Mouse (Mus musculus) kidney, adult 18-20 months (tissue): ENCODE data around the gene Mum1.

ENCODE experiments used
- DNase-seq: peaks from one replicate; pipeline ENCODE4 v3.0.0; 2021

Mum1 gene

GRCm38 (mm10) chr10:80226416-80227165, at the start of gene Mum1:
Mum1 (plus strand) TSS chr10:80226434.
- peak; percentile 99 for DNase-seq

- DNase-seq, result no peak
Observed at GRCm38 (mm10) chr10:80177441-80178279, 48.6 kb upstream of the Mum1 start.

- DNase-seq, result no peak
Observed at GRCm38 (mm10) chr10:80179068-80180051, 46.9 kb upstream of the Mum1 start, which contains the start of gene Efna2. Efna2 (plus strand) TSS chr10:80179482.

- DNase-seq, result no peak
Observed at GRCm38 (mm10) chr10:80180288-80180687, 45.9 kb upstream of the Mum1 start.

GRCm38 (mm10) chr10:80180823-80181222, 45.4 kb upstream of the Mum1 start:
- DNase-seq, result no peak

GRCm38 (mm10) chr10:80182547-80182946, 43.7 kb upstream of the Mum1 start:
- DNase-seq, result no peak

GRCm38 (mm10) chr10:80186649-80187048, 39.6 kb upstream of the Mum1 start:
- DNase-seq, result no peak

GRCm38 (mm10) chr10:80187739-80188138, 38.5 kb upstream of the Mum1 start:
- DNase-seq, result no peak

GRCm38 (mm10) chr10:80188453-80189024, 37.7 kb upstream of the Mum1 start:
- DNase-seq, result no peak

- DNase-seq, result no peak
Observed at GRCm38 (mm10) chr10:80189999-80190398, 36.2 kb upstream of the Mum1 start.

- peak; percentile 55 for DNase-seq
Observed at GRCm38 (mm10) chr10:80190491-80191051, 35.7 kb upstream of the Mum1 start.

- no peak for DNase-seq
Observed at GRCm38 (mm10) chr10:80193976-80194375, 32.3 kb upstream of the Mum1 start.

GRCm38 (mm10) chr10:80194441-80194840, 31.8 kb upstream of the Mum1 start:
- DNase-seq, result no peak

- DNase-seq, result no peak
Observed at GRCm38 (mm10) chr10:80196167-80196566, 30.1 kb upstream of the Mum1 start.

- DNase-seq, result no peak
Observed at GRCm38 (mm10) chr10:80196778-80197581, 29.3 kb upstream of the Mum1 start.

GRCm38 (mm10) chr10:80199440-80200008, 26.7 kb upstream of the Mum1 start:
- DNase-seq, result peak; percentile 82

GRCm38 (mm10) chr10:80200485-80200884, 25.7 kb upstream of the Mum1 start:
- no peak for DNase-seq

- no peak for DNase-seq
Observed at GRCm38 (mm10) chr10:80204055-80204454, 22.2 kb upstream of the Mum1 start.

- no peak for DNase-seq
Observed at GRCm38 (mm10) chr10:80207201-80207600, 19.0 kb upstream of the Mum1 start.

GRCm38 (mm10) chr10:80207676-80208075, 18.6 kb upstream of the Mum1 start:
- no peak for DNase-seq

GRCm38 (mm10) chr10:80208248-80208647, 18.0 kb upstream of the Mum1 start:
- DNase-seq, result no peak
